Mouse (Mus musculus) midbrain, embryonic 15.5 days (tissue): ENCODE results near the gene Gm49510. TPM values are rescaled to one million over a fixed set of nuclear protein-coding genes. Genes with fewer than 3 reads are reported as not detected.

Experiments
- ATAC-seq: fragments of 200-750 bp; cut with Nextera tagmentation; replicated peaks from 2 replicates; pipeline ENCODE4 v1.8.0; 2017; ENCODE audit warnings: moderate TSS enrichment
- H3K27ac ChIP-seq: fragments of 300-500 bp; sonication (generic); 2 replicates; pipeline ENCODE4 v1.5.1; 2015; ENCODE audit warnings: mild to moderate bottlenecking, inconsistent platforms
- H3K27me3 ChIP-seq: fragments of 300-500 bp; sonication (generic); replicated peaks from 2 replicates; pipeline ENCODE4 v1.6.1; 2015; ENCODE audit warnings: inconsistent platforms
- H3K36me3 ChIP-seq: fragments of 300-500 bp; sonication (generic); replicated peaks from 2 replicates; pipeline ENCODE4 v1.6.1; 2015; ENCODE audit warnings: inconsistent platforms
- H3K4me1 ChIP-seq: fragments of 300-500 bp; sonication (generic); 2 replicates; pipeline ENCODE4 v1.6.1; 2015; ENCODE audit warnings: inconsistent platforms
- H3K4me2 ChIP-seq: fragments of 300-500 bp; sonication (generic); 2 replicates; pipeline ENCODE4 v1.6.1; 2015; ENCODE audit warnings: inconsistent platforms, mild to moderate bottlenecking, moderate library complexity
- H3K4me3 ChIP-seq: fragments of 300-500 bp; sonication (generic); 2 replicates; pipeline ENCODE4 v1.5.1; 2015; ENCODE audit warnings: mild to moderate bottlenecking, inconsistent platforms
- H3K9ac ChIP-seq: fragments of 300-500 bp; sonication (generic); 2 replicates; pipeline ENCODE4 v1.6.1; 2015; ENCODE audit warnings: mild to moderate bottlenecking, inconsistent platforms
- H3K9me3 ChIP-seq: fragments of 300-500 bp; sonication (generic); 2 replicates; pipeline ENCODE4 v1.6.1; 2016; ENCODE audit warnings: inconsistent platforms
- WGBS: fragments of 180-500 bp; shearing (Covaris S2); methylation state at CpG from one replicate; pipeline ENCODE4 v1.1.7; 2015; ENCODE audit warnings: mixed read lengths; 5-methylcytosine and 5-hydroxymethylcytosine counted together
- polyA plus RNA-seq: library from polyadenylated mRNA; unstranded; fragments of >200 nt; fragmentation: Nextera tagmentation; extraction: Ambion mirVana; gene quantifications from 2 replicates; pipeline ENCODE4 v1.2.1, GENCODE M21; 2015

Gm49510 gene
- polyA plus RNA-seq, 1 experiment from 2014 or later: not detected

DNA sequence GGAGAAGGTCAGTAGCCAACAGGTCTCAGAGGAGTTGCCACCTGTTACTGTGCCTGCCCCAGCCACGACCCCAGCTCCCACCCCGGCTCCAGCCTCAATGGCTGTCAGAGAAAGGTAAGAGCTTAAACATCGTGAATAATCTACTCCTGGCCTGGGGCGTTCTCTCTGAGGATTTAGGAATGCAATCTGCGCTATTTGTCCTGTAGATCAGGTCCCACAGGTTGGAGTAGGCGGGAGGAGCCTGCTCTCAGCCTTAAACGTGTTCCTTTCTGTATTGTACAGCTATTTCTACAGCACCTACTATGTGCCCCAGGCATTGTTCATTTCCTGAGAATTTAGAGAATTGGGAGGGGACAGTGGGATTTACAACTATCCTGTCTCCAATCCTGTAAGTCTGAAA lies 8.9 kb downstream of the Gm49510 start:
- H3K4me1 ChIP-seq: peaks cover 8% of the 10 kb centered on the region
- no peak for ATAC-seq
- WGBS: 89% methylated on average over 7 of the region's 7 CpGs
- H3K27ac ChIP-seq: no peak overlapping the region
- no peak overlapping the region for H3K9ac ChIP-seq
- H3K36me3 ChIP-seq: no peaks in the 10 kb centered on the region
- H3K4me3 ChIP-seq: no peak overlapping the region
- H3K9me3 ChIP-seq: no peaks in the 10 kb centered on the region
- no peak overlapping the region for H3K4me2 ChIP-seq
- no peaks in the 10 kb centered on the region for H3K27me3 ChIP-seq

DNA sequence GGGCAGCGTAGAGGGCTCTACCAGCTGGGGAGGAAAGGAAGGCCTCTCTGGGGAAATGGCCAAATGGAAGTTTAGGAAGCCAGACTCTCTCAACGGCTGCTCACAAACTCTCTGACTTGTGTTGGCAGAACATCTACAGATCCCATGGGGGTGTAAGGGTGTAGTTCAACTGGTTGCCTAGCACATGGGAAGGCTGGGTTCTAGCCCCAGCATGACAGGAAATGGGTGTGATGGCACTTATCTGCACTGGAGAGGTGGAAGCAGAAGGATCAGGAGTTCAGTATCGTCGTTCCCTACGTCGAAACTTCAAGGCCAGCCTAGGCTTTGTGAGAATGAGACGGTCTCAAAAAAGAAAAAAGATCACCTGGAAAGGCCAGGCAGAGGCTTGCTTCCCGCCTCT lies 9.5 kb downstream of the Gm49510 start:
- Histone ChIP-seq H3K27me3 (no peaks in the 10 kb centered on the region), H3K4me3 (no peak overlapping the region), H3K9me3 (no peaks in the 10 kb centered on the region), H3K27ac (no peak overlapping the region), H3K4me1 (peaks cover 8% of the 10 kb centered on the region), H3K36me3 (no peaks in the 10 kb centered on the region), H3K4me2 (no peak overlapping the region), H3K9ac (no peak overlapping the region)
- no peak for ATAC-seq
- WGBS: 89% methylated on average over 8 of the region's 8 CpGs

DNA sequence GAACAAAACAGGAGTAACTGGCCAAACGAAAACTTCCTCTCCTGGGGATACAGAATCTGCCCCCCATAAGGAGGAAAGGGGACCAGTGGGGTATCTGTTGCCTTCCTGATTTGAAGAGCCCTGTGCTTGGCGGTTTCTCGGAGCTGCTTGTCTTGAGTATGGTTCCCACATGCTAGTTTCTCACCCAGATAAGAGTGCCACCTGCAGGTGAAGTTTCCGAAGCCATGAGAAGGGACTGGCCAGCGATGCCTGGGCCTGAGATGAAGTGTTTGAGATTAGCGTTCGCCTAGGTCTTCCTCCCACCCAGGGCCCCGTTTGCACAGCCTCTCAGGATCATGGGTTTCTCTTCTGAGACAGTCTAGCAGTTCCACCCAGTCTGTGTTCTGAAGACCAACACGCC lies 12.6 kb downstream of the Gm49510 start:
- H3K36me3 ChIP-seq: no peaks in the 10 kb centered on the region
- H3K4me2 ChIP-seq: no peak overlapping the region
- no peak overlapping the region for H3K27ac ChIP-seq
- H3K4me1 ChIP-seq: peaks cover 32% of the 10 kb centered on the region
- H3K4me3 ChIP-seq: no peak overlapping the region
- 28% methylated on average over 9 of the region's 9 CpGs for WGBS
- no peak for ATAC-seq
- H3K9ac ChIP-seq: no peak overlapping the region
- H3K27me3 ChIP-seq: no peaks in the 10 kb centered on the region
- no peaks in the 10 kb centered on the region for H3K9me3 ChIP-seq

DNA sequence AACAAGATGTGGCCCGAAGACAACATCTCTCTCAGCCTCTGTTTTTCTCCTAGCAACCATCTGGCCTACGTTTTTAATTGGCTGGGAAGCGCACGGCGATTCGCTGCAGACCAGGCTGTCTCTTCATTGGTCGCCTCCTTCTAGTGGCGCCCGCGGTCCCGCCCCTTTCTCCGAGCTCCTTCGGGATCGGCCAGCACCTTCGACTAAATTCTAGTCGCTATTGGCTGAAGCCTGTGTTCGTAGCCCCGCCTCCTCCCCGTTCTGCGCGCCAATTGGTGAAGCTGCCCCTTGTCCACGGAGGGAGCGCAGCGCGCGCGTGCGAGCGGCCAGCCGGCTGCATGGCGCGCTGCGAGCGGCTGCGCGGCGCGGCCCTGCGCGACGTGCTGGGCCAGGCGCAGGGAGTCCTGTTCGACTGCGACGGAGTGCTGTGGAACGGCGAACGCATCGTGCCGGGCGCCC lies 14.2 kb downstream of the Gm49510 start, which contains the start of gene Pdxp:
Gene Pdxp, plus strand, starts transcription at position 288 of the 459 bp plus-strand sequence.
- Histone ChIP-seq H3K27ac (peak within 1 kb of the TSS; percentile 99), H3K27me3 (no peaks in the 10 kb centered on the region), H3K4me2 (peak within 1 kb of the TSS; percentile 93), H3K36me3 (peaks cover 5% of the 10 kb centered on the region; the same call in 1 of the 2 replicates), H3K4me1 (peaks cover 35% of the 10 kb centered on the region), H3K9me3 (no peaks in the 10 kb centered on the region), H3K4me3 (peak within 1 kb of the TSS; percentile 93), H3K9ac (peak within 1 kb of the TSS; percentile 83)
- WGBS: under 1% methylated on average over 50 of the region's 51 CpGs
- peak; percentile 95 for ATAC-seq

DNA sequence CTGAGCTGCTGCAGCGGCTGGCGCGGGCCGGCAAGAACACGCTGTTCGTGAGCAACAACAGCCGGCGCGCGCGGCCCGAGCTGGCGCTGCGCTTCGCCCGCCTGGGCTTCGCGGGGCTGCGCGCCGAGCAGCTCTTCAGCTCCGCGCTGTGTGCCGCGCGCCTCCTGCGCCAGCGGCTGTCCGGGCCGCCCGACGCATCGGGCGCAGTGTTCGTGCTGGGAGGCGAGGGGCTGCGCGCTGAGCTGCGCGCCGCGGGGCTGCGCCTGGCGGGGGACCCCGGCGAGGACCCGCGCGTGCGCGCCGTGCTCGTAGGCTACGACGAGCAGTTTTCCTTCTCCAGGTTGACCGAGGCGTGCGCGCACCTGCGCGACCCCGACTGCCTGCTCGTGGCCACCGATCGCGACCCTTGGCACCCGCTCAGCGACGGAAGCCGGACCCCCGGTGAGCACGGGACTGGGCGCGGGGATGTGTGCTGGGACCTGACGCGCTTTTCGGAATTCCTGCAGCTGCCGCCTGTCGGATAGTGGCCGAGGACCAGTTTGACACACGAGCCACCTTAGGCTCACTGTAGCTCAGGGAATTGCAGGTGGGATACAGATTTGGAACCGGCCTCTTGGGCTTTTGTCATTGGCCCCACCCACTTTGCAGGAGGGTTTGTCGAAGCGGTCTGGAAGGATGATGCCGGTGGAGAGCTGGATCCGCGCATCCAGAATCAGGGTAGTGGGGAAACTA lies 14.8 kb downstream of the Gm49510 start:
- WGBS: under 1% methylated on average over 87 of the region's 87 CpGs
- ATAC-seq: peak; percentile 76
- peaks cover 35% of the 10 kb centered on the region for H3K4me1 ChIP-seq
- peak overlapping the region; percentile 83 for H3K9ac ChIP-seq
- H3K27ac ChIP-seq: peak overlapping the region; percentile 99
- peak overlapping the region; percentile 93 for H3K4me2 ChIP-seq
- H3K4me3 ChIP-seq: peak overlapping the region; percentile 93
- peaks cover 10% of the 10 kb centered on the region; the same call in 1 of the 2 replicates for H3K36me3 ChIP-seq
- H3K9me3 ChIP-seq: no peaks in the 10 kb centered on the region
- H3K27me3 ChIP-seq: no peaks in the 10 kb centered on the region

DNA sequence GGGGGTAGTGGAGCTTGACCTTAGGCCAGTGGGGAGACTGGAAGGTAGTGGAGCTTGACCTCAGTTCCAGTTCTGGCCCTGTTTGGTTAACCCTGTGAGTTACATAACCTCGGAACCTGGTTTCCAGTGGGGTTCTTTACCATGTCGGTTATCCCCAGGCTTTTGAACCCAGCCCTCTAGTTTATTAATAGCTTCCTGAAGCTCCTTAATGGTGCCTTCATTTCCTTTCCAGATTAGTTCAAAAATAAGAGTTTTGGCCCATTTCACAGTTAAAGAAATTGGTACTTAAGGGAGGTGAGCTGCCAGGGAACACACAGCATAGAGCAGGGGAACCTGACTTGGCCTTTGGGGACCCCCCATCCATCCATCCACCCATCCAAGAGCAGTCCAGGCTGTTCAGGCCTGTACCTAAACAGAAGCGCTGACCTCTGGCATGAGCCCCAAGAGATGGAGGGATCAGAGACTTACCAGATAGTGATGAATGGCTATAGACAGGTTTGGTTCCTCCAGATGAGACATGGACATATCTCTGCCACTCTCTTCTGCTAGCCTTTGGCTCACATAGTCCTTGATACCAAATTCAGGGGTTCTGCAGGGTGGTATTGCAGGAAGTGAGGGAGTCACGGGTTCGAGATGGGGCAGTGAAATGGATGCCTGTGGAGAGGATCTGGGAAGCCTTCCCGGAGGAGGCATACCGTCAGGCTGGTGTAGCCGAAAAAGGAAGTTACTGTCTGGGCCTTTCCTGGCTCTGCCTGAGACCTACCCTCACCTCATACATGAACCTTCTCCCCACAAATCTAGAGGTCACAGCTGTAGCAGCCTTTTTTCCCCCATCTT lies 15.6 kb downstream of the Gm49510 start:
- no peaks in the 10 kb centered on the region for H3K27me3 ChIP-seq
- no peak for ATAC-seq
- 46% methylated on average over 8 of the region's 8 CpGs for WGBS

DNA sequence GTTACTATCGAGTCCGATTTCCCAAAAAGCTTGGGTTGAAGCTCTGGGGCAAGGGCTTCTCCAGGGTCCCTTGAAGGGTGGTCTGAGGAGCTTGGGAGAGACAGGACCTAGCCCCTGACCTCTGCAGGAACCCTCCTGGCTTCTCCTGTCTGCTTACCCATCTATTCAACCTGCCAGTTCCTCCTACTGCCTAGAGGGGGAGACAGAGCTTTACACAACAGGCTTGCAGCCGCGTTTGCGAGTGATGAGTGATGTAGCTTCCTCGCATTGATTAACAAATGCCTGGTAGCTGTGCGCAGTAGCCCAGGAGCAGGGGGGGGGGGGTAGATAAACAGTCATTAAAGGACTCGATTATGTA lies 16.2 kb downstream of the Gm49510 start:
- peaks cover 35% of the 10 kb centered on the region for H3K4me1 ChIP-seq
- no peak for ATAC-seq
- H3K4me3 ChIP-seq: peak overlapping the region; percentile 93

More for the DNA sequence above, 15.6 kb downstream of the Gm49510 start:
- Histone ChIP-seq H3K4me2 (peak overlapping the region; percentile 93), H3K4me3 (peak overlapping the region; percentile 93), H3K9me3 (no peaks in the 10 kb centered on the region), H3K36me3 (peaks cover 10% of the 10 kb centered on the region; the same call in 1 of the 2 replicates), H3K4me1 (peaks cover 35% of the 10 kb centered on the region), H3K27ac (peak overlapping the region; percentile 99), H3K9ac (peak overlapping the region; percentile 83)

DNA sequence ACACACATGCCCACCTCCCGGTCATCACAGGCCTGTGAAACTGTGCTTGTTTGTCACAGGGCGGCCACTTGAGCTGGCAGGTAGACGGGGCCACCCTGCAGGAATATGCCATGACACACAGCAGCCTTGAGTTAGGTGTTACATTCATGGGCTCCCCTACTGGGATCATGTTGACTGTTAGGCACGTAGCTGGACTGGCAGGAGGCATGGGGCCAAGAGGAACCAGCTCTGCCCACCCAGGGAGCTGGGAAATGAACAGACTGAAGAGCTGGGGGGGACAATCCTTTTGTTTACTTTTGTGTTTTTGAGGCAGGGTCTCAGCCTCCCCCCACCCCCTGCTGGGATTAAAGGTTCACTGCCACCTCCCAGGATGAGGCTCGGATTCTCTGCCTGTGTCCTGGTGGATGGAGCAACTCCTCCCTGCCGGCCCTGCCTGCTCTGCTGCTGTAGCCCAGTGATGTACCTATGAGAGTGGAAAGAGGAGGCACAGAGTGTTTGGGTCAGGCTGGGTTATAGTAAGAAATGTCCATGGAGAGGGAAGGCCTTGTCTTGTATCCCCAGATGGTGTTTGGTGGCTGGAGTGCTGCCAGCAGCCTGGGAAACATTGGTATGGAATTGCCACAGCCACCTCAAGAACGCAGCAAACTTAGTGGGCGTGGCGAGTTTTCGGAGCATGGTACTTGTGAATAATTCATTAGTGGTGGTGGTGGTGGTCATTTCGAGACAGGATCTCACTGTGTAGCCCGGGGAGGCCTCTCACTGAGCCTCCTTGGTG lies 16.8 kb downstream of the Gm49510 start:
- H3K4me1 ChIP-seq: peaks cover 35% of the 10 kb centered on the region
- H3K9me3 ChIP-seq: no peaks in the 10 kb centered on the region
- H3K4me2 ChIP-seq: peak overlapping the region; percentile 93
- no peak for ATAC-seq
- WGBS: 23% methylated on average over 12 of the region's 12 CpGs
- H3K27ac ChIP-seq: peak overlapping the region; percentile 64
- H3K9ac ChIP-seq: peak overlapping the region; percentile 48
- no peaks in the 10 kb centered on the region for H3K27me3 ChIP-seq
- H3K4me3 ChIP-seq: peak overlapping the region; percentile 93
- peaks cover 10% of the 10 kb centered on the region; the same call in 1 of the 2 replicates for H3K36me3 ChIP-seq

More for the DNA sequence above, 16.2 kb downstream of the Gm49510 start:
- H3K9me3 ChIP-seq: no peaks in the 10 kb centered on the region
- no peaks in the 10 kb centered on the region for H3K27me3 ChIP-seq
- peak overlapping the region; percentile 93 for H3K4me2 ChIP-seq
- H3K27ac ChIP-seq: peak overlapping the region; percentile 64
- WGBS: 4% methylated on average over 8 of the region's 8 CpGs
- peaks cover 10% of the 10 kb centered on the region; the same call in 1 of the 2 replicates for H3K36me3 ChIP-seq
- peak overlapping the region; percentile 83; the same call in 1 of the 2 replicates for H3K9ac ChIP-seq

DNA sequence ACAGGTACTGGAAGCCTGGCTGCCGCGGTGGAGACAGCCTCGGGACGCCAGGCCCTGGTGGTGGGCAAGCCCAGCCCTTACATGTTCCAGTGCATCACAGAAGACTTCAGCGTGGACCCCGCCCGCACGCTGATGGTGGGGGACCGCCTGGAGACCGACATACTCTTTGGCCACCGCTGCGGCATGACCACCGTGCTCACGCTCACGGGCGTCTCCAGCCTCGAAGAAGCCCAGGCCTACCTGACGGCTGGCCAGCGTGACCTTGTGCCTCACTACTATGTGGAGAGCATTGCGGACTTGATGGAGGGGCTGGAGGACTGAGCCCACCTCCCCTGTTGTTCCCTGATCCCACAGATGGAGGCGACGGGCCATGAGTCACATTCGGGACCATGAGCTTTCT lies 18.7 kb downstream of the Gm49510 start:
- Histone ChIP-seq H3K27ac (no peak overlapping the region), H3K4me1 (peaks cover 30% of the 10 kb centered on the region), H3K36me3 (peaks cover 10% of the 10 kb centered on the region; the same call in 1 of the 2 replicates), H3K27me3 (no peaks in the 10 kb centered on the region), H3K9ac (no peak overlapping the region), H3K4me2 (no peak overlapping the region), H3K9me3 (no peaks in the 10 kb centered on the region), H3K4me3 (no peak overlapping the region)
- no peak for ATAC-seq
- 95% methylated on average over 23 of the region's 23 CpGs for WGBS

DNA sequence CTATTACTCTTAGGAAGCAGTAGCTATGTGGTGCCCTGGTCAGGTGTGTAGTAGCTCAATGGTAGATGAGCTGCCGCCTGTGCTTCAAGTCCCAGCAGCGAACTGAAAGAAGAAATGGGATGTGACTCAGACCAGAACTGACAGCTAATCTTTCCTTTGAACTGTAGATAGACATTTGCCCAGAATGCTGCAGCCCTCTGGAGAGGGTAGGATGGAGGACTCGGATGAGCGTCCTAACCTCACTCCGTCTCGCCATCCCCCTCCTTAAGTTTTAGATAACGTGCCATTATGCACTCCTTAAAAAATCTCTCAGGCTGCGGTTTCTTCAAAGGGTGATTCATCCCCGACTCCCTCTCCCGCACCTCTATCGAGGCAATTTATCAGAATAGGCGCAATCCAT lies 20.4 kb downstream of the Gm49510 start:
- ATAC-seq: no peak
- Histone ChIP-seq H3K27ac (no peak overlapping the region), H3K4me3 (no peak overlapping the region), H3K9me3 (no peaks in the 10 kb centered on the region), H3K4me1 (peaks cover 22% of the 10 kb centered on the region), H3K27me3 (no peaks in the 10 kb centered on the region), H3K9ac (no peak overlapping the region), H3K36me3 (peaks cover 10% of the 10 kb centered on the region; the same call in 1 of the 2 replicates), H3K4me2 (no peak overlapping the region)
- WGBS: 80% methylated on average over 12 of the region's 12 CpGs

DNA sequence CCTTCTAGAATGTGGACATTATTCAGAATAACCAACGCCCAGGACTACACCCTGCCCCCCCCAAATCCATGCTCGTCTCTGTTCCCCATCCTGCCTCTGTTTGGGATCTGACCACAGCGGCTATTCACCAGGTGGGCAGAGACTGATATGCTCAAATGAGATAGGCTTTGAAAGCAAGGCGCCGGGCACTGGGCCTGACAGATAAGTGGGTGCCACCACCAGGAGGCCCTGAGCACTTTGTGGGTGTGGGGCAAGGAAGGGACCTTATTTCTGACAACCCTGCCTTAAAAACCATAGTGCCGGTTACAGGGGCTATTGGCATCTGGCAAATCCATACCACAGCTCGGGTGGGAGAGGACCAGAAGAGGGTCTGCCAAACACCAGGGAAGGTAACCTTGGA lies 23.2 kb downstream of the Gm49510 start:
- Histone ChIP-seq H3K4me1 (peaks cover 13% of the 10 kb centered on the region), H3K4me2 (no peak overlapping the region), H3K9me3 (no peaks in the 10 kb centered on the region), H3K9ac (no peak overlapping the region), H3K4me3 (no peak overlapping the region), H3K36me3 (peaks cover 10% of the 10 kb centered on the region; the same call in 1 of the 2 replicates), H3K27ac (no peak overlapping the region), H3K27me3 (peaks cover 4% of the 10 kb centered on the region; the same call in 1 of the 2 replicates)
- ATAC-seq: no peak
- WGBS: 88% methylated on average over 7 of the region's 7 CpGs
